8 mouse cellular contexts compared by ENCODE assay signal in the genomic region with DNA sequence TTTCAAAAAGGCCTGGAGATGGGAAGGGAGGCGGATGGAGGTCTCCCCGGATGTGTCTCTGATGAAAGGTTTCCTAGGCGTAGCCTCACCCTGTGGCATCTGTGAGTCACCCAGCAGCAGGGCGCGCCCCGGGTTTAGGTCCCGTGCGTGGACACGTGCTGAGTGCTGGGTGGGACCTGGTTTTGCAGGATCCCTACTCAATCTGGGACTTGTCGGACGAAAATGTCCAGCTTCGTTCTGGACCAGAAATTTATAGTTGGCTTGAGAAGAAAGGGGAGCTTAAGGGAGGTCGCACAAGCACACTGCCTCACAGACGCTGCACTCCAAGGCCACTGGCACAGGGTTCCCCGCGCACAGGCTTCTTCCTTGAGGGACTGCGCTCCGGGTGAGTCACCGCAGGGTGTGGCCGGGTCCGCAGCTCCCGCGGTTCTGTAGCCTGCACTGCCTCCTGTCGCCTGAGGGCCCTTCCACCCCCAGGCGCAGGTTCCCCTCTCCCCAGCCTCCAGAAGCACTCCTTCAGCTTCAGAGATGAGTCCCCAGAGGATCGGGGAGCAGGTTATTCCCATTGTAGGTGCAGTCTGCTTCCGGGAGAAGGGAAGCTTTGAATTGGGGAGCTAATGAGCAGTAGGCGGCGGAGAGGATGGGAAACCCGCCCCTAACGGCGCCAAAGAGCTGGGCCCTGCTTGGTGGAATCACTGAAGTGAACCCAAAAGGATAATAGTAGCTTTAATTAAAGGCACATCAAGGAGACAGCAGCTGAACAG. TPM values are rescaled to one million over a fixed set of nuclear protein-coding genes. Genes with fewer than 3 reads are reported as not detected.
DNase-seq lines count a peak whose midpoint lies in the region; ATAC-seq and TF ChIP-seq lines count a peak whose summit lies in the region.

No protein-coding gene starts in this region.

- no peak overlapping the region for H3K27ac ChIP-seq in embryonic facial prominence, embryonic 12.5 days
- H3K27ac ChIP-seq in kidney, adult 2 months (ENCODE audit: insufficient read depth, low read depth, low read length), result peak overlapping the region; percentile 71
- peak overlapping the region; percentile 69 for H3K27ac ChIP-seq in midbrain, embryonic 16.5 days (ENCODE audit: low read length)

- H3K4me2 ChIP-seq in embryonic facial prominence, embryonic 12.5 days (replicated peaks), result peak overlapping the region; percentile 61
- H3K4me2 ChIP-seq in midbrain, embryonic 16.5 days (ENCODE audit: low read length), result peak overlapping the region; percentile 95

- TF ChIP-seq CTCF in kidney, adult 2 months (conservative IDR thresholded peaks at IDR 0.05; ENCODE audit: insufficient read depth, insufficient read length, low read depth, low read length), result peak; percentile 55

- peaks cover 17% of the 10 kb centered on the region for H3K27me3 ChIP-seq in embryonic facial prominence, embryonic 12.5 days
- no peaks in the 10 kb centered on the region for H3K27me3 ChIP-seq in kidney, adult 2 months (replicated peaks; ENCODE audit: control insufficient read depth, insufficient read depth, low read length)
- H3K27me3 ChIP-seq in midbrain, embryonic 16.5 days (ENCODE audit: control insufficient read depth, insufficient read depth, low read depth, low read length), result no peaks in the 10 kb centered on the region

- TF ChIP-seq POLR2A in kidney, adult 2 months (IDR thresholded peaks at IDR 0.05; ENCODE audit: low read depth, low read length), result peak; percentile 24

- H3K36me3 ChIP-seq in embryonic facial prominence, embryonic 12.5 days, result no peaks in the 10 kb centered on the region
- no peaks in the 10 kb centered on the region for H3K36me3 ChIP-seq in kidney, adult 2 months (ENCODE audit: control insufficient read depth, insufficient read depth, low read length)
- H3K36me3 ChIP-seq in midbrain, embryonic 16.5 days (ENCODE audit: control insufficient read depth, insufficient read depth, low read length), result no peaks in the 10 kb centered on the region

- no peaks in the 10 kb centered on the region for H3K9me3 ChIP-seq in embryonic facial prominence, embryonic 12.5 days
- H3K9me3 ChIP-seq in midbrain, embryonic 16.5 days (replicated peaks; ENCODE audit: control insufficient read depth, low read length, poor library complexity, severe bottlenecking), result no peaks in the 10 kb centered on the region

- WGBS in embryonic facial prominence, embryonic 12.5 days, result 3% methylated on average over 32 of the region's 32 CpGs
- 3% methylated on average over 32 of the region's 32 CpGs for WGBS in kidney, adult 2 months
- under 1% methylated on average over 32 of the region's 32 CpGs for WGBS in midbrain, embryonic 16.5 days

- H3K4me3 ChIP-seq in embryonic facial prominence, embryonic 12.5 days, result peak overlapping the region; percentile 34
- peak overlapping the region; percentile 49 for H3K4me3 ChIP-seq in kidney, adult 2 months (ENCODE audit: insufficient read depth, low read depth, low read length)
- H3K4me3 ChIP-seq in midbrain, embryonic 16.5 days (ENCODE audit: low read depth, low read length), result peak overlapping the region; percentile 47

- H3K9ac ChIP-seq in embryonic facial prominence, embryonic 12.5 days, result peak overlapping the region; percentile 16; the same call in 1 of the 2 replicates
- peak overlapping the region; percentile 74 for H3K9ac ChIP-seq in midbrain, embryonic 16.5 days (ENCODE audit: low read depth, low read length)

- H3K4me1 ChIP-seq in embryonic facial prominence, embryonic 12.5 days, result peaks cover 4% of the 10 kb centered on the region; the same call in 1 of the 2 replicates
- H3K4me1 ChIP-seq in kidney, adult 2 months (ENCODE audit: control insufficient read depth, insufficient read depth, low read length), result peaks cover 5% of the 10 kb centered on the region
- H3K4me1 ChIP-seq in midbrain, embryonic 16.5 days (ENCODE audit: control insufficient read depth, insufficient read depth, low read length), result peaks cover 11% of the 10 kb centered on the region; the same call in 1 of the 2 replicates

- DNase-seq in 416B (ENCODE audit: low read depth) (peak; percentile 87), liver (peak; percentile 45)
- peak; percentile 93 for DNase-seq in adrenal gland, adult 2 months
- DNase-seq in heart, adult 8-10 months (ENCODE audit: low spot score), result peak; percentile 75
- DNase-seq in kidney, adult 2 months, result peak; percentile 71
- peak; percentile 34 for DNase-seq in telencephalon, adult 2 months (ENCODE audit: low read depth, low spot score)

- ATAC-seq in embryonic facial prominence, embryonic 12.5 days (ENCODE audit: insufficient number of reproducible peaks, insufficient read depth, low FRiP score, low TSS enrichment), result peak; percentile 44; the same call in 1 of the 2 replicates
- ATAC-seq in midbrain, embryonic 16.5 days, result peak; percentile 85

RNA-seq across cellular contexts. Expression of a gene that starts 8.4 kb away (rescaled TPM):
- not detected for total RNA-seq in adrenal gland, adult 2 months (2021)
- not detected in 2 replicates for polyA plus RNA-seq in adrenal gland, adult 2 months (2012; rRNA removed)
- polyA plus RNA-seq in embryonic facial prominence, embryonic 12.5 days (2016; fragmentation: Nextera tagmentation; extraction: Ambion mirVana), result not detected in 2 replicates
- not detected for total RNA-seq in heart, adult 8-10 months (2022)
- polyA plus RNA-seq in kidney, adult 2 months (2012; rRNA removed), result 16.3 and 28.4 TPM in 2 replicates
- not detected in 2 replicates for polyA plus RNA-seq in midbrain, embryonic 16.5 days (2015; fragmentation: Nextera tagmentation; extraction: Ambion mirVana)

RNA-seq across cellular contexts. Expression of a gene that starts 10.9 kb away (rescaled TPM):
- 10 to 100 TPM; 20.5 to 38.5 TPM for total RNA-seq in adrenal gland, adult 2 months (2021)
- polyA plus RNA-seq in adrenal gland, adult 2 months (2012; rRNA removed), result 26.1 and 33.8 TPM in 2 replicates
- polyA plus RNA-seq in embryonic facial prominence, embryonic 12.5 days (2016; fragmentation: Nextera tagmentation; extraction: Ambion mirVana), result 67.0 and 95.6 TPM in 2 replicates
- total RNA-seq in heart, adult 8-10 months (2022), result 10 to 100 TPM; 12.6 to 19.4 (median 15.2) TPM
- 17.6 and 19.1 TPM in 2 replicates for polyA plus RNA-seq in kidney, adult 2 months (2012; rRNA removed)
- 27.6 and 31.0 TPM in 2 replicates for polyA plus RNA-seq in midbrain, embryonic 16.5 days (2015; fragmentation: Nextera tagmentation; extraction: Ambion mirVana)

RNA-seq across cellular contexts. Expression of a gene that starts 11.6 kb away (rescaled TPM):
- 10 to 100 TPM; 26.5 to 42.4 TPM for total RNA-seq in adrenal gland, adult 2 months (2021)
- 16.7 and 17.1 TPM in 2 replicates for polyA plus RNA-seq in adrenal gland, adult 2 months (2012; rRNA removed)
- polyA plus RNA-seq in embryonic facial prominence, embryonic 12.5 days (2016; fragmentation: Nextera tagmentation; extraction: Ambion mirVana), result 8.1 and 8.7 TPM in 2 replicates
- total RNA-seq in heart, adult 8-10 months (2022), result 10 to 100 TPM; 36.6 to 47.3 (median 43.5) TPM
- polyA plus RNA-seq in kidney, adult 2 months (2012; rRNA removed), result 16.2 and 19.4 TPM in 2 replicates
- polyA plus RNA-seq in midbrain, embryonic 16.5 days (2015; fragmentation: Nextera tagmentation; extraction: Ambion mirVana), result 3.5 and 3.6 TPM in 2 replicates

RNA-seq across cellular contexts. Expression of a gene that starts 53.1 kb away (rescaled TPM):
- 100 to 1,000 TPM; 152 to 249 TPM for total RNA-seq in adrenal gland, adult 2 months (2021)
- polyA plus RNA-seq in adrenal gland, adult 2 months (2012; rRNA removed), result 184 and 207 TPM in 2 replicates
- 102 and 103 TPM in 2 replicates for polyA plus RNA-seq in embryonic facial prominence, embryonic 12.5 days (2016; fragmentation: Nextera tagmentation; extraction: Ambion mirVana)
- total RNA-seq in heart, adult 8-10 months (2022), result 100 to 1,000 TPM; 137 to 163 (median 150) TPM
- polyA plus RNA-seq in kidney, adult 2 months (2012; rRNA removed), result 236 and 242 TPM in 2 replicates
- 89.8 and 92.8 TPM in 2 replicates for polyA plus RNA-seq in midbrain, embryonic 16.5 days (2015; fragmentation: Nextera tagmentation; extraction: Ambion mirVana)

RNA-seq across cellular contexts. Expression of a gene that starts 53.4 kb away (rescaled TPM):
- total RNA-seq in adrenal gland, adult 2 months (2021), result 1 to 10 TPM; 7.6 to 9.2 TPM
- 1.4 and 1.5 TPM in 2 replicates for polyA plus RNA-seq in adrenal gland, adult 2 months (2012; rRNA removed)
- 17.0 and 17.9 TPM in 2 replicates for polyA plus RNA-seq in embryonic facial prominence, embryonic 12.5 days (2016; fragmentation: Nextera tagmentation; extraction: Ambion mirVana)
- 1 to 10 TPM; 6.3 to 8.8 (median 7.6) TPM for total RNA-seq in heart, adult 8-10 months (2022)
- 3.6 TPM in 2 replicates for polyA plus RNA-seq in kidney, adult 2 months (2012; rRNA removed)
- polyA plus RNA-seq in midbrain, embryonic 16.5 days (2015; fragmentation: Nextera tagmentation; extraction: Ambion mirVana), result 4.8 and 6.4 TPM in 2 replicates

Comparison
In these comparisons a context has a peak if more than half of its experiments do, and no peak if none do; other contexts are left out.
1. DNase-seq: peak in every context shown above with its lines; median percentile 93 in adrenal gland, adult 2 months; 87 in 416B; 75 in heart, adult 8-10 months; 71 in kidney, adult 2 months; 45 in liver; 34 in telencephalon, adult 2 months.
2. RNA of a gene that starts 8.4 kb away (polyA plus RNA-seq): 16.3 to 28.4 TPM in kidney, adult 2 months; not detected in embryonic facial prominence, embryonic 12.5 days, not detected in adrenal gland, adult 2 months and not detected in midbrain, embryonic 16.5 days; every median in the first group is over 10 times any median in the second.
3. Peak in every context shown above with its lines, with median percentiles within 50 percentile points of each other: H3K4me3 ChIP-seq.